Mouse (Mus musculus) midbrain, embryonic 11.5 days (tissue): ENCODE measurements around the gene Sgpp2. TPM values are rescaled to one million over a fixed set of nuclear protein-coding genes. Genes with fewer than 3 reads are reported as not detected.

ENCODE experiments used
- ATAC-seq: fragments of 200-750 bp; cut with Nextera tagmentation; 2 replicates; pipeline ENCODE4 v1.8.0; 2017; ENCODE audit warnings: moderate TSS enrichment, moderate library complexity; ENCODE audit not compliant: low FRiP score
- DNase-seq: peaks from one replicate; pipeline ENCODE4 v3.0.0; 2015; ENCODE audit warnings: low spot score; ENCODE audit errors: missing footprints
- H3K27ac ChIP-seq: fragments of 300-500 bp; sonication (generic); 2 replicates; pipeline ENCODE4 v1.5.1; 2014; ENCODE audit warnings: low read depth, low read length
- H3K27me3 ChIP-seq: fragments of 300-500 bp; sonication (generic); 2 replicates; pipeline ENCODE4 v1.6.1; 2014; ENCODE audit warnings: mild to moderate bottlenecking, low read length, moderate library complexity, mixed read lengths; ENCODE audit not compliant: control insufficient read depth, insufficient read depth
- H3K36me3 ChIP-seq: fragments of 300-500 bp; sonication (generic); 2 replicates; pipeline ENCODE4 v1.6.1; 2014; ENCODE audit warnings: mild to moderate bottlenecking, low read length, moderate library complexity, mixed read lengths; ENCODE audit not compliant: control insufficient read depth, insufficient read depth
- H3K4me1 ChIP-seq: fragments of 300-500 bp; sonication (generic); 2 replicates; pipeline ENCODE4 v1.6.1; 2014; ENCODE audit warnings: low read length; ENCODE audit not compliant: control insufficient read depth, insufficient read depth
- H3K4me2 ChIP-seq: fragments of 300-500 bp; sonication (generic); 2 replicates; pipeline ENCODE4 v1.6.1; 2014; ENCODE audit warnings: mild to moderate bottlenecking, moderate library complexity
- H3K4me3 ChIP-seq: fragments of 300-500 bp; sonication (generic); 2 replicates; pipeline ENCODE4 v1.5.1; 2014; ENCODE audit warnings: low read depth, low read length
- H3K9ac ChIP-seq: fragments of 300-500 bp; sonication (generic); 2 replicates; pipeline ENCODE4 v1.6.1; 2014; ENCODE audit warnings: low read length
- H3K9me3 ChIP-seq: fragments of 300-500 bp; sonication (generic); 2 replicates; pipeline ENCODE4 v1.6.1; 2016; ENCODE audit warnings: low read length; ENCODE audit not compliant: control insufficient read depth
- WGBS: fragments of 180-500 bp; shearing (Covaris S2); extraction: QIAGEN DNeasy Blood & Tissue Kit; methylation state at CpG from one replicate; pipeline ENCODE4 v1.1.7; 2014; 5-methylcytosine and 5-hydroxymethylcytosine counted together
- polyA plus RNA-seq: library from polyadenylated mRNA; unstranded; fragments of >200 nt; fragmentation: Nextera tagmentation; extraction: Ambion mirVana; gene quantifications from 2 replicates; pipeline ENCODE4 v1.2.1, GENCODE M21; 2014

Sgpp2 gene
- polyA plus RNA-seq, 1 experiment from 2014 or later: 1.1 TPM

- H3K27me3 ChIP-seq: no peaks in the 10 kb centered on the region
- no peaks in the 10 kb centered on the region for H3K9me3 ChIP-seq
- H3K27ac ChIP-seq: no peak overlapping the region
- no peak for DNase-seq
- H3K4me3 ChIP-seq: no peak overlapping the region
- WGBS: 89% methylated on average over 4 of the region's 4 CpGs
- ATAC-seq: no peak
- no peaks in the 10 kb centered on the region for H3K36me3 ChIP-seq
- no peak overlapping the region for H3K4me2 ChIP-seq
- no peak overlapping the region for H3K9ac ChIP-seq
- no peaks in the 10 kb centered on the region; the same call in 1 of the 2 replicates for H3K4me1 ChIP-seq
These were observed 91.3 kb downstream of the Sgpp2 start for GRCm38 (mm10) chr1:78401413-78401812.

- no peak overlapping the region for H3K4me2 ChIP-seq
These were observed 99.3 kb downstream of the Sgpp2 start for GRCm38 (mm10) chr1:78409396-78409795.

GRCm38 (mm10) chr1:78412668-78413067, 102.5 kb downstream of the Sgpp2 start:
- Histone ChIP-seq H3K27me3 (no peaks in the 10 kb centered on the region), H3K27ac (no peak overlapping the region), H3K9me3 (no peaks in the 10 kb centered on the region), H3K4me2 (no peak overlapping the region), H3K4me3 (no peak overlapping the region), H3K36me3 (no peaks in the 10 kb centered on the region), H3K9ac (no peak overlapping the region), H3K4me1 (no peaks in the 10 kb centered on the region)
- ATAC-seq (no peak), DNase-seq (no peak)
- 26% methylated on average over 7 of the region's 7 CpGs for WGBS

More at GRCm38 (mm10) chr1:78409396-78409795, 99.3 kb downstream of the Sgpp2 start:
- 88% methylated on average over 2 of the region's 2 CpGs for WGBS
- Histone ChIP-seq H3K9ac (no peak overlapping the region), H3K4me1 (no peaks in the 10 kb centered on the region), H3K27me3 (no peaks in the 10 kb centered on the region), H3K4me3 (no peak overlapping the region), H3K27ac (no peak overlapping the region), H3K36me3 (no peaks in the 10 kb centered on the region), H3K9me3 (no peaks in the 10 kb centered on the region)
- ATAC-seq (no peak), DNase-seq (no peak)

- Histone ChIP-seq H3K4me1 (no peaks in the 10 kb centered on the region), H3K9ac (no peak overlapping the region), H3K27ac (no peak overlapping the region), H3K4me2 (no peak overlapping the region), H3K4me3 (no peak overlapping the region), H3K9me3 (no peaks in the 10 kb centered on the region), H3K27me3 (no peaks in the 10 kb centered on the region), H3K36me3 (no peaks in the 10 kb centered on the region)
- no peak for ATAC-seq
- WGBS: 90% methylated on average over 5 of the region's 5 CpGs
- no peak for DNase-seq
These were observed 104.3 kb downstream of the Sgpp2 start for GRCm38 (mm10) chr1:78414421-78414820.

GRCm38 (mm10) chr1:78417154-78417911, 107.2 kb downstream of the Sgpp2 start:
- DNase-seq: no peak
- H3K27ac ChIP-seq: no peak overlapping the region
- ATAC-seq: no peak
- no peaks in the 10 kb centered on the region for H3K36me3 ChIP-seq
- peaks cover under 1% of the 10 kb centered on the region for H3K4me1 ChIP-seq
- no peak overlapping the region for H3K4me2 ChIP-seq
- 96% methylated on average over 9 of the region's 9 CpGs for WGBS
- H3K9ac ChIP-seq: no peak overlapping the region
- no peak overlapping the region for H3K4me3 ChIP-seq
- no peaks in the 10 kb centered on the region for H3K27me3 ChIP-seq
- no peaks in the 10 kb centered on the region for H3K9me3 ChIP-seq

- Histone ChIP-seq H3K27ac (no peak overlapping the region), H3K4me2 (no peak overlapping the region), H3K9me3 (no peaks in the 10 kb centered on the region), H3K36me3 (peaks cover 2% of the 10 kb centered on the region; the same call in 1 of the 2 replicates), H3K27me3 (no peaks in the 10 kb centered on the region), H3K9ac (no peak overlapping the region), H3K4me3 (no peak overlapping the region), H3K4me1 (peaks cover 9% of the 10 kb centered on the region)
- 44% methylated on average over 4 of the region's 4 CpGs for WGBS
- DNase-seq (peak; percentile 94), ATAC-seq (peak; percentile 80)
These were observed 109.4 kb downstream of the Sgpp2 start for GRCm38 (mm10) chr1:78419593-78419992.

GRCm38 (mm10) chr1:78420271-78420670, 110.1 kb downstream of the Sgpp2 start:
- 94% methylated on average over 6 of the region's 6 CpGs for WGBS
- Histone ChIP-seq H3K9ac (no peak overlapping the region), H3K27me3 (no peaks in the 10 kb centered on the region), H3K9me3 (no peaks in the 10 kb centered on the region), H3K4me3 (no peak overlapping the region), H3K27ac (no peak overlapping the region), H3K4me2 (no peak overlapping the region), H3K36me3 (peaks cover 2% of the 10 kb centered on the region; the same call in 1 of the 2 replicates), H3K4me1 (peaks cover 9% of the 10 kb centered on the region)
- ATAC-seq (no peak), DNase-seq (no peak)

- H3K4me2 ChIP-seq: no peak overlapping the region
- H3K27me3 ChIP-seq: no peaks in the 10 kb centered on the region
- 92% methylated on average over 5 of the region's 5 CpGs for WGBS
- ATAC-seq (no peak), DNase-seq (peak; percentile 79)
- H3K4me3 ChIP-seq: no peak overlapping the region
- H3K36me3 ChIP-seq: peaks cover 2% of the 10 kb centered on the region; the same call in 1 of the 2 replicates
- H3K27ac ChIP-seq: no peak overlapping the region
- H3K4me1 ChIP-seq: peaks cover 9% of the 10 kb centered on the region
- no peak overlapping the region for H3K9ac ChIP-seq
- H3K9me3 ChIP-seq: no peaks in the 10 kb centered on the region
These were observed 111.6 kb downstream of the Sgpp2 start for GRCm38 (mm10) chr1:78421749-78422148.

- no peaks in the 10 kb centered on the region for H3K27me3 ChIP-seq
- peaks cover 2% of the 10 kb centered on the region; the same call in 1 of the 2 replicates for H3K36me3 ChIP-seq
- WGBS: 34% methylated on average over 2 of the region's 2 CpGs
- H3K9me3 ChIP-seq: no peaks in the 10 kb centered on the region
- ATAC-seq: 0 out of 2 replicates have a peak, but pooled peaks have one; percentile 34
- no peak overlapping the region for H3K4me2 ChIP-seq
- peaks cover 9% of the 10 kb centered on the region for H3K4me1 ChIP-seq
- no peak overlapping the region for H3K27ac ChIP-seq
- no peak overlapping the region for H3K9ac ChIP-seq
- DNase-seq: no peak
- H3K4me3 ChIP-seq: no peak overlapping the region
These were observed 112.4 kb downstream of the Sgpp2 start for GRCm38 (mm10) chr1:78422576-78422975.
